Mouse (Mus musculus): ENCODE measurements around the gene Oaz1.

- TF ChIP-seq CTCF (IDR thresholded peaks at IDR 0.05; ENCODE audit: low read depth) (no peak), EP300 (IDR thresholded peaks at IDR 0.05; ENCODE audit: low read depth) (no peak)
Observed at GRCm38 (mm10) chr10:80804340-80804739, 22.1 kb upstream of the Oaz1 start.

Data from heart, postnatal 0 days (tissue).